Mouse (Mus musculus) liver, embryonic 12.5 days (tissue): Measurements from ENCODE around the gene Gmnc. TPM values are rescaled to one million over a fixed set of nuclear protein-coding genes. Genes with fewer than 3 reads are reported as not detected.

Experiments used
- ATAC-seq: fragments of 200-750 bp; cut with Nextera tagmentation; 2 replicates; pipeline ENCODE4 v1.8.0; 2017; ENCODE audit warnings: moderate number of reproducible peaks, mild to moderate bottlenecking, moderate library complexity
- H3K27ac ChIP-seq: fragments of 300-500 bp; sonication (generic); 2 replicates; pipeline ENCODE4 v1.5.1; 2016; ENCODE audit warnings: mild to moderate bottlenecking
- H3K27me3 ChIP-seq: fragments of 300-500 bp; sonication (generic); replicated peaks from 2 replicates; pipeline ENCODE4 v1.6.1; 2016; ENCODE audit warnings: mild to moderate bottlenecking, moderate library complexity
- H3K36me3 ChIP-seq: fragments of 300-500 bp; sonication (generic); 2 replicates; pipeline ENCODE4 v1.6.1; 2016; ENCODE audit warnings: mild to moderate bottlenecking, moderate library complexity
- H3K4me1 ChIP-seq: fragments of 300-500 bp; sonication (generic); 2 replicates; pipeline ENCODE4 v1.6.1; 2016
- H3K4me2 ChIP-seq: fragments of 300-500 bp; sonication (generic); 2 replicates; pipeline ENCODE4 v1.6.1; 2016; ENCODE audit warnings: mild to moderate bottlenecking, moderate library complexity
- H3K4me3 ChIP-seq: fragments of 300-500 bp; sonication (generic); 2 replicates; pipeline ENCODE4 v1.5.1; 2016; ENCODE audit warnings: mild to moderate bottlenecking, moderate library complexity
- H3K9ac ChIP-seq: fragments of 300-500 bp; sonication (generic); 2 replicates; pipeline ENCODE4 v1.6.1; 2016; ENCODE audit warnings: mild to moderate bottlenecking, moderate library complexity
- H3K9me3 ChIP-seq: fragments of 300-500 bp; sonication (generic); replicated peaks from 2 replicates; pipeline ENCODE4 v1.6.1; 2016; ENCODE audit warnings: mild to moderate bottlenecking, moderate library complexity
- WGBS: fragments of 180-500 bp; shearing (Covaris S2); methylation state at CpG from one replicate; pipeline ENCODE4 v1.1.7; 2016; ENCODE audit not compliant: insufficient replicate concordance; 5-methylcytosine and 5-hydroxymethylcytosine counted together
- polyA plus RNA-seq: library from polyadenylated mRNA; unstranded; fragments of >200 nt; fragmentation: Nextera tagmentation; extraction: Ambion mirVana; gene quantifications from 2 replicates; pipeline ENCODE4 v1.2.1, GENCODE M21; 2016

Gene Gmnc
- polyA plus RNA-seq, 1 experiment from 2014 or later: not detected

- H3K36me3 ChIP-seq: no peaks in the 10 kb centered on the region
- WGBS: 62% methylated on average over 2 of the region's 2 CpGs
- H3K9ac ChIP-seq: no peak overlapping the region
- ATAC-seq: no peak
- H3K4me3 ChIP-seq: no peak overlapping the region
- no peaks in the 10 kb centered on the region for H3K4me1 ChIP-seq
- no peak overlapping the region for H3K4me2 ChIP-seq
- no peaks in the 10 kb centered on the region for H3K9me3 ChIP-seq
- no peak overlapping the region for H3K27ac ChIP-seq
- peaks cover 20% of the 10 kb centered on the region for H3K27me3 ChIP-seq
These were observed 24.6 kb downstream of the Gmnc start for GRCm38 (mm10) chr16:26966830-26967229.

- Histone ChIP-seq H3K36me3 (no peaks in the 10 kb centered on the region), H3K27me3 (peaks cover 5% of the 10 kb centered on the region), H3K4me2 (no peak overlapping the region), H3K9me3 (no peaks in the 10 kb centered on the region), H3K27ac (no peak overlapping the region), H3K9ac (no peak overlapping the region), H3K4me1 (no peaks in the 10 kb centered on the region), H3K4me3 (no peak overlapping the region)
- no peak for ATAC-seq
These were observed 29.5 kb downstream of the Gmnc start for GRCm38 (mm10) chr16:26961971-26962370.

GRCm38 (mm10) chr16:26951601-26952000, 39.9 kb downstream of the Gmnc start:
- WGBS: 77% methylated on average over 3 of the region's 3 CpGs
- no peaks in the 10 kb centered on the region for H3K4me1 ChIP-seq
- no peak overlapping the region for H3K9ac ChIP-seq
- H3K36me3 ChIP-seq: no peaks in the 10 kb centered on the region
- H3K27ac ChIP-seq: no peak overlapping the region
- H3K4me3 ChIP-seq: no peak overlapping the region
- no peaks in the 10 kb centered on the region for H3K27me3 ChIP-seq
- no peak overlapping the region for H3K4me2 ChIP-seq
- no peaks in the 10 kb centered on the region for H3K9me3 ChIP-seq
- no peak for ATAC-seq

GRCm38 (mm10) chr16:26950209-26950608, 41.2 kb downstream of the Gmnc start:
- Histone ChIP-seq H3K9ac (no peak overlapping the region), H3K27ac (no peak overlapping the region), H3K4me2 (no peak overlapping the region), H3K36me3 (no peaks in the 10 kb centered on the region), H3K4me1 (no peaks in the 10 kb centered on the region), H3K4me3 (no peak overlapping the region), H3K27me3 (no peaks in the 10 kb centered on the region), H3K9me3 (no peaks in the 10 kb centered on the region)
- WGBS: 45% methylated on average over 4 of the region's 4 CpGs
- ATAC-seq: no peak

GRCm38 (mm10) chr16:26903968-26904367, 87.5 kb downstream of the Gmnc start:
- 63% methylated on average over 1 of the region's 1 CpGs for WGBS
- H3K36me3 ChIP-seq: no peaks in the 10 kb centered on the region
- no peaks in the 10 kb centered on the region for H3K4me1 ChIP-seq
- H3K27ac ChIP-seq: no peak overlapping the region
- no peaks in the 10 kb centered on the region for H3K27me3 ChIP-seq
- H3K4me2 ChIP-seq: no peak overlapping the region
- no peak overlapping the region for H3K9ac ChIP-seq
- no peaks in the 10 kb centered on the region for H3K9me3 ChIP-seq
- H3K4me3 ChIP-seq: no peak overlapping the region
- no peak for ATAC-seq

- Histone ChIP-seq H3K27me3 (no peaks in the 10 kb centered on the region), H3K4me2 (no peak overlapping the region), H3K27ac (no peak overlapping the region), H3K4me3 (no peak overlapping the region), H3K4me1 (no peaks in the 10 kb centered on the region), H3K9ac (no peak overlapping the region), H3K36me3 (no peaks in the 10 kb centered on the region), H3K9me3 (no peaks in the 10 kb centered on the region)
- WGBS: 42% methylated on average over 4 of the region's 4 CpGs
- no peak for ATAC-seq
These were observed 90.0 kb downstream of the Gmnc start for GRCm38 (mm10) chr16:26901471-26901870.

- no peak overlapping the region for H3K4me3 ChIP-seq
- H3K4me1 ChIP-seq: no peaks in the 10 kb centered on the region
- no peak for ATAC-seq
- no peak overlapping the region for H3K4me2 ChIP-seq
- no peaks in the 10 kb centered on the region for H3K9me3 ChIP-seq
- 29% methylated on average over 4 of the region's 4 CpGs for WGBS
- H3K9ac ChIP-seq: no peak overlapping the region
- H3K27me3 ChIP-seq: no peaks in the 10 kb centered on the region
- no peak overlapping the region for H3K27ac ChIP-seq
- no peaks in the 10 kb centered on the region for H3K36me3 ChIP-seq
These were observed 105.1 kb downstream of the Gmnc start for GRCm38 (mm10) chr16:26886337-26886736.

GRCm38 (mm10) chr16:26876885-26877284, 114.6 kb downstream of the Gmnc start:
- Histone ChIP-seq H3K4me2 (no peak overlapping the region), H3K27me3 (no peaks in the 10 kb centered on the region), H3K36me3 (no peaks in the 10 kb centered on the region), H3K4me3 (no peak overlapping the region), H3K9ac (no peak overlapping the region), H3K4me1 (no peaks in the 10 kb centered on the region), H3K9me3 (no peaks in the 10 kb centered on the region), H3K27ac (no peak overlapping the region)
- no peak for ATAC-seq
- WGBS: 48% methylated on average over 3 of the region's 3 CpGs
